Mouse (Mus musculus) natural killer cell, adult 2 months (primary cell): Measurements from ENCODE around the gene Hoga1.

Experiments used
- DNase-seq, 2 experiments: peaks; one replicate each; pipeline ENCODE4 v3.0.0; 2022; ENCODE audit warnings: low spot score in 2 of 2

Hoga1 gene

DNA sequence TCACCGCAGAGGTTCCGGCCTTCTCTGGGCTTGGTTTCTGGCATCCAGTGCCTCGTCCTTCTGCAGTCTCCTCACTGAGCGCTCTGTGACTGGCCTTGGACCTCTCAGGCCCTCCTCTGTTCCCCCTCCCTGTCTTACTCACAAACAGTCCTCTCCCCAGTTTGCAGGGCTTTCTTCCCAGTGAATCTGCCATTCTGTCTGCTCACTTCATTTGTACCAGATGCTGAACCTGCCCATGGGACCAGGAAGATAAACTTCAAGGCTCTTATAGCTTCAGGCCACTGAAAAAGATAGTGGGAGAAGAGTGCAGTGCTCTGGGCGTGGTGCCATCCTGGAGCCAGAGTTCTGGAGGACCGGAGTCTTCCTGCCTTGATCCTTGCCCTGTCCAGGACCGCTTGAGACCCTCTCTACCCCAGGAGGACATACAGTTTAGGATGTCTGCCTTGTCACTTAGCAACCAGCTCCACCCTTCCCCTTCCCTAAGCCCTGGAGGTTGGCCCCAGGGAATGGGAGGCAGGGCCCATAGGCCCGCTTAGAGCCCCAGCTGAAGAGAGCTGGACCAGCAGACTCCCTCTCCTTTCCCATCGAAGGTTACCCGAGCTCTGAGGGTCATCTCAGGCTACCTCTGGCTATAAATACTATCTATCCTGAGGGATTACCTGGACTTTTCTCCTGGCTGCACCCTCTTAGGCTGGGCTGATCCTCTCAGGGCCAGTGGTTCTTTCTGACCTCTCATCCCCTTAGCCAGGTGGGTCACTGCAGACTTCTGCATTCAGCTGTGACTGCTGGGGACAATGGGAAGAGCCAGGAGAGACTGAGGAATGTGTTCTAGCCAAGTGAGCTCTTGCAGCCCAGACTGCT is 23.5 kb upstream of the Hoga1 start:
- no peak for DNase-seq

DNA sequence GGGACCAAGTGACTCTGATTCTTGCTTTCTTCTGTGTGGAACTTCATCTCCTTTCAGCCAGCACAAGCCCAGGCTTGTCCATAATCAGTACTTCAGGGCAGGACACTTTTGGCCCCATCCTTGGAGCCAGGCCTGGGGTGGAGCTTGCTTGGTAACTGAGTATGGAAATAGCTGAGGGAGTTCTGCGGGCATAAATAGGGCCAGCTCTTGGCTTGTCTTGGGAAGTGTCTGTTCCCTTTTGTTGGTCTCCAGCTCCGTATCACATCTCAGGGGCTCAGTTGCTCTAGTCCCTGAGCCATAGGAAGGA is 22.9 kb upstream of the Hoga1 start:
- DNase-seq: no peak

DNA sequence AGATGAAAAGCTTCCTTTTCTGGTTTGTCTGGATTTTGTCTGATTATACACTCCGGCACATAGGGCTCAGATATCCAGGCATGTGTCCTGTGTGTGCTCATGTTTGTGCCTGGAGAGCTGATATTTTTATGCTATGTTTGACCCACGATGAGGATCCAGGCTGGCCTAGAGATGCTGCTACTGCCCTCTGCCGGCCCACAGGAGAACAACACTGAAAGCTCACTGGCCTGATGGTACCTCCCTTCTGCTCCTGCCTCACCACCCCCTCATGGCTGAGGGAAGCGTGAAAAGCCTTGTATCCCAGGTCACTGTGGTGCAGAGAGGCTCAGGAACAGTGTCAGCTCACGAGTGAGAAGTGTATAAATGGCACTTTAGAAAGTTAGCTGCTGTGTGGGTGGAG is 19.3 kb upstream of the Hoga1 start:
- DNase-seq: peak; percentile 49 to 59

DNA sequence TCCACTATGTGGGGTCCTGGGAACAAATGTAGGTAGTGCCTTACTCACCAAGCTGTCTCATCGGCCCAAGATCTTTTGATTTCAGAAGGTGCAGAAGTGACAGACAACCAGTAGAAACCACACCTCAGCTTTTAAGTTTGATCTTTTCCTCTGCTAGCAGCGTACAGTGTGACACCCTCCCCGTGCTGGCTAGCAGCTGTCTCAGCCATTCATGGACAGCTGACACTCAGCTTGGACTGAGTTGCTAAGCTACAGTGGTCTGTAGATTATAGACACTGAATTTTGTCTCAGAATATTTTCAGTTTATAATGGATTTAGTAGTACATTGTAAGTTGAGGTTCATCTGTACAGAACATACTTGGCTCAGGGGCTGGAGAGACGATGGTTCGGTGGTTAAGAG is 14.3 kb upstream of the Hoga1 start:
- DNase-seq: no peak

DNA sequence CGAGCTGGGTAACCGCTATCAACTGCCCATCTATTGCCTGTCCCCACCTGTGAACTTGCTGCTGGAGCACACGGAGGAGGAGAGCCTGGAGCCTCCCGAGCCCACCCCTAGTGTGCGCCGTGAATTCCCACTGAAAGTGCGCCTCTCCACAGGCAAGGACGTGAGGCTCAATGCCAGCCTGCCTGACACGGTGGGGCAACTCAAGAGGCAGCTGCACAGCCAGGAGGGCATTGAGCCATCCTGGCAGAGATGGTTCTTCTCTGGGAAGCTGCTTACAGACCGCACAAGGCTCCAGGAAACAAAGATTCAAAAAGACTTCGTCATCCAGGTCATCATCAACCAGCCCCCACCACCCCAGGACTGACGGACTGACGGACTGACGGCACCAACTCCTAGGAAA is 11.8 kb upstream of the Hoga1 start:
- no peak for DNase-seq

DNA sequence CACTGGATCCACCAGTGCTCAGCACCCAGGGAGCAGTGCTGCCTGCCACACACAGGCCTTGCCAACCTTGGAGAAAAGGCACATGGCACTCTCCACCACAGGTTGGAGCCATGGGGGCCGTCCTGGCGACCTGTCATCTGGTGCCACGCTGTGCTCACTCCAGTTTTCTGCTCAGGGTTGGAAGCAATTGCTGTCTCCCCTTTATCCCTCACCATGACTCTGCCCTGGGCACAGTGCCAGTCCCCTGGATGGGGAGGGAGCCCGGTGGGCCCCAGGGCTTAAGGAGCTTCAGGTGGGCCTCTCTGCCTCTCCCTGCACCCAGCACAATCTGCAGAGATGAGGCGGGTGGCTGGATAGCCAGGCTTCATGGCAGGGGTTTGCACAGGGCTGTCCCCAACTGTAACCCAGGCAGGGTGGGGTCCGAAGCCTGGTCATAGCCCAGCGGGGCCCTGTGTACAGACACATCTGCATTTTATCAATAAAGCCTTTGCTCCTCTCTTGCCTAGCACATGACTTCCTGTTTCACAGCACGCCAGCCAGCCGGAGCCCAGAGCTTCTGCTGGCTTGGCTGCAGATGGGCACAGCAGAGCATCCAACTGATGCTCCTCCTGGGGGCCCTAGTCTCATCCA is 11.1 kb upstream of the Hoga1 start:
- no peak for DNase-seq

DNA sequence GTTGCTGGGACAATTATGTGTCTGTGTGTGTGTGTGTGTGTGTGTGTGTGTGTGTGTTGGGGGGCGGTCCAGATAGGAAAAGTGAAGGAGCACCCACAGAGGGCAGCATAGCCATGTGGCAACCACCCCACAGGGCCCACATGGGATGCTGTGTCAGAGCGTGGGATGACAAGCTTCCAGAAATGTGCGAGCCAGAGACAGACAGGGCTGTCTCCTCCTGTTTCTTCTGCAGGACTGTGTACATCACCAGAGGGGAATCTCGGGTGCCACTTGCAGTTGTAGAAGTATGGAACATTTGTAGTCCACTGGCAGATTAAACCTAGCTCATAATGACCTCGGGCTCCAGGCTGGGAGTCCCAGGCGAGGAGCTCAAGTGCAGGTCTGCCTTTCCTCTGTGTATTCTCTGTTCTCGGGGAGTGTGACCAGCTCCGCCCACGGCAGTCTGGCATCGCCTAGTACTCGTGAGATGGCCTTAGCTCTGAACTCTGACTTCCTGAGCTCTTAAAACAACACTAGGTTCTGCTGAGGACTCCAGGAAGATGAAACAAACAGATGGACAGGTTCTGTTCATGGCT is 10.4 kb upstream of the Hoga1 start:
- DNase-seq: no peak

DNA sequence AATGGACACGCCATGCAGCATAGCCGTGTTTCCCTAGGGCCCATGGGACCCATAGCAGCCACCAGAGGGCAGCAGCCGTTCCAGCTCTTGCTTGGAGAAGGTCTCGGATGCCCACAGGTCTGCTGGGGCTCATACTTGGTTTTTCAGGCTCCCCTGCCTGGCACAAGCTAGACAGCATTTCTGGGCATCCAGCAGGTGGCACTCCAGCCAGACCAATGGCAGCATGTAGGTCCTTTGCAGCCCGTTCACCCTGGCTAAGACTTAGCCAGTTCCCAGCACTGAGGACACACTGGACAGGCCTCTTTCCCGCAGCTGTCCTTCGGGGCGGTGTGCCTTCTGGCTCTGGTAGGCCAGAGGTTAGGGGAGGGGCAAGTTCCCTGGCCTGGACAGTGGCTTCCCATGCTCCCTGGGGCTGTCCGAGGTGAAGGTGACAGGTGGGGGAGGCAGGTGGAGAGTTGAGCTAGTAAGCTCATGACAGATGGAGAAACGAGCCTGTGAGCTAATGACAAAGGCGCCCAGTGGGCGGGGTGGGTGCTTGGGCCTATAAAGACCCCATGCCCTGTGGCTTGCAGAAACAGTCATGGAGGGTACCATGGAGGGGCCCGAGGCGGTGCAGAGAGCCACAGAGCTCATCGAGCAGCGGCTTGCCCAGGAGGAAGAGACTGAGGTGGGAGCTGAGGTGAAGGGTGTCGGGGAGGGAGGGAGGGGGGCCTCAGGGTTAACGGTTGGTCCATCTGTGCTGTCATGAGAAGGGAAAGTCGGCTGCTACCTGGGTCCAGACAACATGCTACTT is 9.8 kb upstream of the Hoga1 start, which contains the start of gene Ankrd2:
Ankrd2 (plus strand) TSS at position 545 of the 793 bp plus-strand sequence.
- peak; percentile 54 to 72 for DNase-seq

DNA sequence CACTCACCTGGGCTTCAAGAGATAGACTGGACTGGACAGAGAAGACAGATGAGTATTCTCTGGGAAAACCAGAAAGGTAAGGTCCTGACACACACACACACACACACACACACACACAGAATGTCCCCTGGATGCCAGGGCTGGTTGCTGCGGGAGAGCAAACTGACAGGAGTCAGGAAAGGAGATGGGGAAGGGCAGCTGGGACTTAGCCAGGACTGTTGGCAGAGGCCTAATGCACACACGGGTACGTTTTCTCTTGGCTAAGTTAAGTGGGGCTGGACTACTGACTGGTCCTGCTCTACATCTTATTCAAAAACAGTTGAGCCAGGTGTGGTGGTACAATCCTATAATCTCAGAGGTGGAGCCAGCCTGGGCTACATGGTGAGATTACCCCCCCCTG is 9.1 kb upstream of the Hoga1 start:
- no peak for DNase-seq

DNA sequence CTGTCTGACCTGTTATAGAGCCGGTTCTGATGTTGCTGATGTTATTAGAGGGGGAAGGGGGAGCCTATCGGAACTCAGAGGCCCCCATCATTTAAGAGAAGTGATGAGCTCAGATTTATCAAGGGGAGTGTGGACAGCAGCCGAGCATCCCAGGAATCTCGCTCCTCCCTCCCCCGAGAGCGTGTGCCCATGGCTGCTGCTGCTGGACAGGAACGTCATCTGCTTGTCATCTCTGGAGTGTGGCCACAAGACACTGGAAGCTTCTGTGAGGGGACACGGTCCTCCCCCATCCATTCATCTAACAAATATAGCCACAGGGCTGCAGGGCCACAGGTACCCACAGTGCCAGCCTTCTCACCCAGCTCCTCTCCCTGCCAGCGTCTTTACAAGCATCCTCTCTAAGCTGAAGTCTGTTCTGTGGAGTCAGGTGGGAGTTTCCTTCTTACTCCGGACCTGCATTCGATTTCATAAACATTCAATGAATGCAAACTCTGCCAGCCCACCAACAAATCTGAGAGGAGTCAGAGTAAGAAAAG is 8.2 kb upstream of the Hoga1 start:
- no peak for DNase-seq

DNA sequence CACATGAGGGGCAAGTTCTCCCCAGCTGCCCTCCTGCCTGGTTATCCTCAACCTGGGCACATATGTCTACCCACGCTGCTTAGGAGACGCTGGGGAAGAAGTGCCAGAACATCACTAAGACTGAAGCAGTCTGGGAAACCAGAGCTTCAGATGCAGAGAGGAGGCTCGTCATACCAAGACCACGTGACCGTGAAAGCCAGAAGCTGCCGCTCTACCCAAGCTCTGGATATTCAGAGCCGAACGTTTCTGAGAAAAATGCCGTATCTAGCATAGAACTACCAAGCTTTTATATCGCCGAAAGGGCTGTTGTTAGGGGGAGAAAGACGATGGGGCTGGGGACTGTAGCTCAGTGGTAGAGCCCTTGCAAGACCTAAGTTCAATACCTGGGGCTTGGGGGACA is 7.1 kb upstream of the Hoga1 start:
- no peak for DNase-seq

DNA sequence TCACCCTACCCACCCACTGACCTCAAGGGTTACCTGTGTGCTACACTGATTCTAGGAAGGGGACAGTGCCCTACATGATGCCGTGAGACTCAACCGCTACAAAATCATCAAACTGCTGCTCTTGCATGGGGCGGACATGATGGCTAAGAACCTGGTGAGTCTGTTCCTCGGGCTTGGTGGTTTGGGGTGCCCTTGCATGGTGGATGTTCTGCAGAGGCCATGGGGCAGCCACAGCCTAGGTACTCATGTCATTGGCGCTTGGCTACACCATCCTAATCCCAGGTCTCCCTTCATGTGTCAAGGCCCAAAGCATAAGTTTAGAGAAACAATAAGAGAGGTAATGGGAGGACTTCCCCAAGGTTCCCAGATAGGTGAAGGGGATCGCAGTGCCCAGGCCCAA is 1.4 kb upstream of the Hoga1 start:
- DNase-seq: no peak

DNA sequence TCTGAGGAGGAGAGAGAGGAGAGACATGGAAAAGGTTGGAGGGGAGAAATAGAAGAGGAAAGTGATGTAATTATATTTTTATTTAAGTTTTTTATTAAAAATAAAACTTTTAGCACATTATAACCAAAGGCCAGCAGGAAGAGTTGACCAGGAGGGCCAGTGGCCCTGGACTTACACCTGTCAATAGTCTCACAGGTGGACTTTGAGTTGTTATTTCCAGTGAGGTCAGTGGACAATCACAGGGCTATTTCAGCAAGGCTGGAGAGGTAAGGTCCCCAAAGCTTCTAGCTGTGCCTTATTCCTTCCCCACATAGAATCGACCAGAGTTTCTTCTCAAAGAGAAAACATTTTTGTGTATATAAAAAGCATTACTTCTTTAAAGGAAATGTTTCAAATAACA is 4.8 kb downstream of the Hoga1 start:
- no peak for DNase-seq

DNA sequence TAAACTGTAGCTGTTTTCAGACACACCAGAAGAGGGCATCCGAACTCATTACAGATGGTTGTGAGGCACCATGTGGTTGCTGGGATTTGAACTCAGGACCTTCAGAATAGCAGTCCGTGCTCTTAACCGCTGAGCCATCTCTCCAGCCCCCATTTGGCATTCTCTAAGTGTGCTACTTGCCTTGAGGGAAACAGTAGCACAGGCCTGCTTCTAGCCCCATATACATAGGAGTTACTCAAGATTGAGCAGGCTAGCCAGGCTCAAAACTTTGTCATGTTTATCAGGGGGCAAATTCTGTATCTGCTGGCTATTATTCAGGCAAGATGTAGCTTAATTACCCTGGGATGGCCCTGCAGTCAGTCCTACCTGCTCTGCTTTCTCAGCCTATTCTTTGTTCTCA is 5.9 kb downstream of the Hoga1 start:
- DNase-seq: no peak

DNA sequence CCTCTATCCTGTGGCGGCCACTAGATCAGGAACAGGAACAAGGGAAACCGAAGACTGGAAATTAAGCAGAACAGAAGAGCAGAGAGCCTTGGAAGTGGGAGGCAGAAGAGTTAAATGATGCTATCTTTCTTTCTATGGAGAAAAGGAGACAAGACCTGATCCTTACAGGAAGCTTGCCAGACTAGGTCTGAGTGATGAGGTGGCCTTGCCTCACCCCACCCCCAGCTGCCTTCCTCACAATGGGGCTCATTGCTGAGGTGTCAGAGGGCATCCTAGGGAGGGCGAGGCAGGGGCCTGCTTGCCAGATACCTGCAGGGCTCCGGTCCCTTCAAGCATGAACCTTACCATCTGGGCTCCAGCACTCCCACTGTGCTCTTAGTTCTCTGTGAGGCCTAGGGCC is 6.5 kb downstream of the Hoga1 start, which contains the start of gene 4933411K16Rik:
4933411K16Rik (plus strand) TSS at position 301 of the 400 bp plus-strand sequence.
- no peak for DNase-seq

DNA sequence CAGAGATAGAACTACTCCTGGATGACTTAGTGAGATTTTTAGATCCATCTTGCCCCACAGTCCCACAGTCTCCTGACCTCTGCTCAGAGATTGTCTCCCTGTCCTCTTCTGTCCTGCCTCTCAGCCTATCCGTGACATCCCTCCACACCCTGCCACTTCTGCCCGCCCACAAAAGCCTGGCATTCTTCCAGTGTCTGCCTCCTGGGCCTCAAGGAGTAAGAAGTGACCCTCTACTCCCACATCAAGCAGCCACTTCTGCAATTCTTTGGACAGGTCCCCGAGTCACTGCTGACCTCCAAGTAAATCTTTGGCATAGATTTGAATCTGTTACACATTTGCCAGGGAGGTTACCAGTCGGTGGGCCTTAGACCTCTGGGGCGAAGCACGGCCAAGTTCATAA is 8.8 kb downstream of the Hoga1 start:
- no peak for DNase-seq

DNA sequence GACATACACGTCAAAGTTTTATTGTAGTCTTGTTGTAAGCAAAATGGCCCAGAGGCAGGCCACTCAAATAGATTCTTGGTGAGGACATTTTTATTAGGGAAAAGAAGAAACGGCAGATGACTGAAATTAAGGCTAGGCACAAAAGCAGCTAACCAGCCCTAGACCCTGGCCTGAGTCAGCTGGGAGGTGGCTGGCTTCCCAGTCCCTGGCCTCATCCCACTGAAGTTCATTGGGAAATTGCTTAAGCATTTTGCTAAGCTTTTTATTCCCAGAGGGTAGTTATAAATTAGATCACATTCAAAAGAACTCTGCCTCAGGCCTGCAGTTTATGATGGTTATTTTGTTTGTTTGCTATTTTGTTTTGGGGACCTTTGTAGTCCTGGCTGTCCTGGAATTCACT is 10.5 kb downstream of the Hoga1 start:
- no peak for DNase-seq

DNA sequence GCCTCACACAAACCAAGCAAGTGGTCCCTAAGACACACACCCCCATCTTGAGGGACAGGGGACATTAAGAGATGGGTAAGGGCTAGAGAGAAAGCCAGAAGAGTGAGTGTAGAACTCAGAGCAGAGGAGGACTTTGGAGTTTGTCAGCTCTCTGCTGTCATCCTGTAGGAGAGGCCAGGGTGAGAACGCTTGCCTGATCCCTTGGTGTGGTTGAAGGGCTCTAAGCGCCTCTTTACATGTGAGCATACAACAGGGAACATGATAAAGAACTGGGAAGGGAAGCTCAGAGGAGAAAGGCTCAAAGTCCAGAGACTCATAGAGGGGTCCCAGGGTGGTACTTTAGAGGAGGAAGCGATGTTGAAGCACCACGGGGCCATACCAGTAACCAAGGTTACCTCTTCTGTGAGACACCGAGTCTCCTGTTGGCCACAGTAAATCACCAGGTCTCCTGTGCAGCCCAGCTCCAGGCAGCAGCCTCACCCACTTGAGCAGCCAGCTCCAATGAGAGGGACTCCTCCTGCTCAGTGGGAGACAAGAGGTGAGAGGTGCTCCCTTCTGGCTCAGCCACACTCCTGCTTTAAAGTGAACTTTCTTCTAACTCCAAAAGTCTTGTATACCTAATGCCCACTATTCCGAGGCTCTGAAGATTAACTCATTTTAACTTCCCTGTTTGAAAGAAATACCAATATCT is 11.5 kb downstream of the Hoga1 start:
- DNase-seq: no peak

DNA sequence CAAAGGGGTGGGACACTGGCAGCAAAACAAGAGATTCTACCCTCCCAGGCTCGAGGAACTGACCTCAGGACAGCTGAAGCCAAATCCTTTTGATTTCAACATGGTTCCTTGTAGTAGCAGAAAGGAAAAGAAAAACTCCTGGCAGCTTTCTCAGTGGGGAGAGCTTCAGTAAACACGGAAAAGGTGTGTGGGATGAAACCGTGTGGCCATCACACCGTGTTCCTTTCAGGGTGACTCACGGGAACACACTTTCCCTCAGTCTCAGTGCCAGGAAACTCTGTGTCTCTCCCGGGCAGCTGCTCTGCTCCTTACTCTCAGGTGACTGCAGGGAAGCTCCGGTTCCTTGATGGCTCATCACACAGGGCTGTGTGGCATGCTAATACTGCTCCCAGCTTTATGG is 13.0 kb downstream of the Hoga1 start:
- DNase-seq: no peak

DNA sequence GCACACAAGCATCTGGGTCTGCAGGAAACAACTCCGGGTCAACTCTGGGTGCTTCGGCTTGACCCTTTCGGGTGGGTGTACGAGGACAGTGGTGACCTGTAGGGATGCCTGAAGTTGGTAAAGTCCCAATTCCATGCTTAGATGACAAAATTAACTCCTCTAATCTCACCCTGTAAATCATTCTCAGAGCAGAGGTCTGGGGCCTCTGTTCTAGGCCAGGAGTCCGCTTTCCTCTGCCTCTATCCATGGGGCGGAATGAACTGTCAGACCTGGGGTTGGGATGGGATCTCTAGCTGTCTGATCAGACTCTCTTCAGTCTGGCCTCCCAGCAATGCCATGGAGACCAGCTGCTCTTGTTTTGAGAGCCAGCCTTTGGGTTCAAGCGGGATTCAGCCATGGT is 16.0 kb downstream of the Hoga1 start:
- DNase-seq: no peak

DNA sequence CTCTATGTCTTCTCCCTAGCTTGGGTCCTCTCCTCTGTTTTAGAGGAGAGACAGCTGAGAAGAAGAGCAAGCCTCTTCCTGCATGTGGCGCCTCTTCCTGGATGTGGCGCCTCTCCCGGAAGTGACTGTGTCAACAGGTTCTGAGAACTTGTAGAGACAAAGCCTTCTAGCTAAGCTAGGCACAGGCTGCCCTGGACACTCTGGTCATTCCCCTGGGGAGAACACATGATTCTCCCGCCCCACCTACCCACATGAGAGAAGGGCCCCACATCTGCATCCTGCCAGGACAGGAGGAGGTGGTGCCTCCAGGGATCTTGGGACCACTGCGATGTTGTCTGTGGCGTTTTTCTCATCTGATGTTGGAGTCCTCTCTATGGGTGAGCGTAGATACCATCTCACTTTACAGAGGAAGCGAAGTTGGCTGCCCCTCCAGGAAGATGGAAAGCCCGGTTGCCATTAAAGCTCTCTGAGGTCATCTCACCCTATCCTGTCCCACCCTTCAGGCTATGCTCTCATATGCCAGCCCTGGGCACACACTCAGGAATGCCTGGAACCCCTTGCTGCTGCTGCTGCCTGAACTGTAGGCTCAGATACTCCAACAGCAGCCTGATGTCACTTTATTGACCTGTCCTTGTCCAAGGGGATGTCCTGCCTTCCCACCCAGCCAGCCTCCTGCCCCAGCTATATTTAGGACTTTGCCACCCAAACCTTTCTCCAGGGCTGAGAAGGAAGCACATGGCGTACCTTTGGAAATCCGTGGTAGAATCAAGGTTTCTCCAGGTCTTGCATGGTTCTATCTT is 23.2 kb downstream of the Hoga1 start:
- DNase-seq: no peak
